Mouse (Mus musculus) right cerebral cortex, postnatal 14 days (tissue): ENCODE measurements around the gene Tpo.

Experiments
- DNase-seq: peaks from one replicate; pipeline ENCODE4 v3.0.0; 2022

Tpo gene

DNA sequence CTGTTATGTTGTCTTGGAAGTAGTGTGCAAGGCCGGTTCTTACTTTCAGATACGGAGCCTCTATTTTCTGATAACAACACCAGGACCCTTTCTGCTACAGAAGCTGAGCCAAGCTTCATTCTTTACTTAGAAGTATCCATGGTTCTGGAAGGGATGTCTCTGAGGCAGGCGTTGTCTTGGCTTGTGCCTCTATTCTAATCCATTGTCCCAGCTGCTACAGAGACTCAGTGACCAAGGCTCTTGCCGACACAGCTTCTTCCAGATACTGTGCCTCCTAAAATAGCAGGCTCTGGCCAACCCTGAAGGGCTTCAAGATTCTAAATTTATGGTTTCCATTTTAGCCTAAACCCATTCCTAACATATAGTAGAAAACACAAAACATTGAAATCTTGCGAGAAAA lies 123.7 kb downstream of the Tpo start:
- no peak for DNase-seq

DNA sequence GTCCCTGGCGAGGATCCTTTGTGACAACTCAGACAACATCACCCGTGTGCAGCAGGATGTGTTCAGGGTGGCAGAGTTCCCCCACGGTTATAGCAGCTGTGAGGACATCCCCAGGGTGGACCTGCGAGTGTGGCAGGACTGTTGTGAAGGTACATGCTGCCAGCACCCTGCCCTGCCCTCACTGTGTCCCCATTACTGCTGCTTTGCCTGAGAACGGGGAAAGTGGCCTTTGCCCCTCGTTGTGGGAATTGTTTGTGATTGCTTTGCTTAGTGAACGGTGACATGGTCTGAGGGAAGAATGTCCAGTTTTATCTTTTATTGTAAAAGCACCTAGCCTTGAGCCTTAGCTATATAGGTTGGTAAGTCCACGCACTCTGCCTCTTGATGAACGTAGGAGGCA lies 125.8 kb downstream of the Tpo start:
- no peak for DNase-seq
